Mouse (Mus musculus): ENCODE measurements at regions not wholly inside any gene's neighbourhood (a gene's known extent, or its start where the extent isn't known, plus 50 kb on each side); places are given as distances from the start of the nearest gene placed in this dataset.

DNA sequence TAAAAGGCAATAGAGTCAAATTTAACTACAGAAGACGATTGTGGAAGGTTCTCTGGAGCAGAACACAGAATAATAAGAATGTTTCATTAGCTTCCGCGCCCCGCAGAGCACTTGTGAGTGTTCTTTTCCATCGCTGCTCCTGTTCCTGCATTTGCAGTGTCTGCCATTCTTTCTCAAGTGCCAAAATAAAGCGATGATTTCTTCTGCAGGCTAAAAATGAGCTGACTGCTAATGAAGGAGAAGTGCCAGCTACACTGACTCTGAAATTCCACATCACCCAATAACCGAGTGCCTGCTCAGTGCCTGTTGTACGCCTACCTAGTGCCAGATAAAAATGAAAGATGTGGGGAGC lies 165.0 kb downstream of the Usp46 start:
- no peak for DNase-seq (ENCODE audit: low spot score)
- Histone ChIP-seq H3K4me2 (replicated peaks; ENCODE audit: low read depth) (no peak overlapping the region), H3K36me3 (ENCODE audit: control insufficient read depth, insufficient read depth, low read length) (no peaks in the 10 kb centered on the region), H3K27me3 (ENCODE audit: control insufficient read depth, insufficient read depth, low read length) (no peaks in the 10 kb centered on the region), H3K4me1 (replicated peaks; ENCODE audit: control insufficient read depth, insufficient read depth) (no peaks in the 10 kb centered on the region), H3K27ac (replicated peaks) (no peak overlapping the region), H3K4me3 (ENCODE audit: low read depth, low read length) (no peak overlapping the region), H3K9ac (ENCODE audit: low read length) (no peak overlapping the region), H3K9me3 (ENCODE audit: control insufficient read depth, low read length) (no peaks in the 10 kb centered on the region)
- ATAC-seq (ENCODE audit: low FRiP score, low TSS enrichment): no peak
- WGBS: 52% methylated on average over 8 of the region's 8 CpGs
- no peak for TF ChIP-seq CTCF (IDR thresholded peaks at IDR 0.05; ENCODE audit: low read depth)
- TF ChIP-seq EP300 (optimal IDR thresholded peaks at IDR 0.05): no peak

GRCm38 (mm10) chr5:73904146-73904811 lies 164.0 kb downstream of the Usp46 start:
- 83% methylated on average over 8 of the region's 8 CpGs for WGBS
- DNase-seq (ENCODE audit: low spot score): no peak
- no peaks in the 10 kb centered on the region for H3K9me3 ChIP-seq (ENCODE audit: control insufficient read depth, low read length)
- H3K9ac ChIP-seq (ENCODE audit: low read length): no peak overlapping the region
- TF ChIP-seq EP300 (optimal IDR thresholded peaks at IDR 0.05): no peak
- no peak for TF ChIP-seq CTCF (IDR thresholded peaks at IDR 0.05; ENCODE audit: low read depth)
- no peaks in the 10 kb centered on the region for H3K4me1 ChIP-seq (replicated peaks; ENCODE audit: control insufficient read depth, insufficient read depth)
- H3K27me3 ChIP-seq (ENCODE audit: control insufficient read depth, insufficient read depth, low read length): no peaks in the 10 kb centered on the region
- H3K4me3 ChIP-seq (ENCODE audit: low read depth, low read length): no peak overlapping the region
- H3K4me2 ChIP-seq (replicated peaks; ENCODE audit: low read depth): no peak overlapping the region
- ATAC-seq (ENCODE audit: low FRiP score, low TSS enrichment): no peak
- no peaks in the 10 kb centered on the region for H3K36me3 ChIP-seq (ENCODE audit: control insufficient read depth, insufficient read depth, low read length)
- H3K27ac ChIP-seq (replicated peaks): no peak overlapping the region

DNA sequence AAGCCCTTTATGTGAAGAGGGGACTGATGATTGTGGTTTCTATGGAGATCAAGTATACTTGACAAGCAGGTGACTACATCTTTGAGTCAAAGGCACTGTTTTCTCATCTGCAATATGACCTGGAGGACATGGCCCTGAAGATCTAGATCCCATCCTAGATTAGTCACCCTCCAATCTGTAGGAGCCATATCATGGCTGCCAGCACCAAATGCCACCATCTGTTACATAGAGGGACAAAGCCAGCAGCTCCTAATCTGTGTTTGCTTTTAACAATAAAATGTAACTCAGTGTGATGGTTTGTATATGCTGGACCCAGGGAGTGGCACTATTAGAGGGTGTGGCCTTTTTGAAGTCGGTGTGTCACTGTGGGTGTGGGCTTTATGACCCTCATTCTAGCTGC lies 156.1 kb downstream of the Usp46 start:
- ATAC-seq (ENCODE audit: low FRiP score, low TSS enrichment): no peak
- TF ChIP-seq CTCF (IDR thresholded peaks at IDR 0.05; ENCODE audit: low read depth) (no peak), EP300 (optimal IDR thresholded peaks at IDR 0.05) (no peak)
- WGBS: 45% methylated on average over 1 of the region's 1 CpGs

GRCm38 (mm10) chr5:73913116-73913515 lies 155.1 kb downstream of the Usp46 start:
- H3K36me3 ChIP-seq (ENCODE audit: control insufficient read depth, insufficient read depth, low read length): no peaks in the 10 kb centered on the region
- TF ChIP-seq EP300 (optimal IDR thresholded peaks at IDR 0.05) (no peak), CTCF (IDR thresholded peaks at IDR 0.05; ENCODE audit: low read depth) (no peak)
- no peak for DNase-seq (ENCODE audit: low spot score)
- no peak overlapping the region for H3K27ac ChIP-seq (replicated peaks)
- H3K4me2 ChIP-seq (replicated peaks; ENCODE audit: low read depth): no peak overlapping the region
- H3K9me3 ChIP-seq (ENCODE audit: control insufficient read depth, low read length): no peaks in the 10 kb centered on the region
- H3K27me3 ChIP-seq (ENCODE audit: control insufficient read depth, insufficient read depth, low read length): no peaks in the 10 kb centered on the region
- WGBS: 52% methylated on average over 6 of the region's 6 CpGs
- H3K4me3 ChIP-seq (ENCODE audit: low read depth, low read length): no peak overlapping the region
- H3K9ac ChIP-seq (ENCODE audit: low read length): no peak overlapping the region
- no peak for ATAC-seq (ENCODE audit: low FRiP score, low TSS enrichment)
- H3K4me1 ChIP-seq (replicated peaks; ENCODE audit: control insufficient read depth, insufficient read depth): no peaks in the 10 kb centered on the region

More for the DNA sequence above, 156.1 kb downstream of the Usp46 start:
- DNase-seq (ENCODE audit: low spot score): no peak
- H3K4me2 ChIP-seq (replicated peaks; ENCODE audit: low read depth): no peak overlapping the region
- no peaks in the 10 kb centered on the region for H3K27me3 ChIP-seq (ENCODE audit: control insufficient read depth, insufficient read depth, low read length)
- no peaks in the 10 kb centered on the region for H3K36me3 ChIP-seq (ENCODE audit: control insufficient read depth, insufficient read depth, low read length)
- H3K4me3 ChIP-seq (ENCODE audit: low read depth, low read length): no peak overlapping the region
- H3K4me1 ChIP-seq (replicated peaks; ENCODE audit: control insufficient read depth, insufficient read depth): no peaks in the 10 kb centered on the region
- H3K9ac ChIP-seq (ENCODE audit: low read length): no peak overlapping the region
- H3K27ac ChIP-seq (replicated peaks): no peak overlapping the region
- no peaks in the 10 kb centered on the region for H3K9me3 ChIP-seq (ENCODE audit: control insufficient read depth, low read length)

GRCm38 (mm10) chr5:73918011-73918410 lies 150.2 kb downstream of the Usp46 start:
- no peak overlapping the region for H3K4me2 ChIP-seq (replicated peaks; ENCODE audit: low read depth)
- no peak overlapping the region for H3K27ac ChIP-seq (replicated peaks)
- H3K9me3 ChIP-seq (ENCODE audit: control insufficient read depth, low read length): no peaks in the 10 kb centered on the region
- H3K27me3 ChIP-seq (ENCODE audit: control insufficient read depth, insufficient read depth, low read length): no peaks in the 10 kb centered on the region
- no peak for DNase-seq (ENCODE audit: low spot score)
- no peak for ATAC-seq (ENCODE audit: low FRiP score, low TSS enrichment)
- H3K4me1 ChIP-seq (replicated peaks; ENCODE audit: control insufficient read depth, insufficient read depth): no peaks in the 10 kb centered on the region
- H3K9ac ChIP-seq (ENCODE audit: low read length): no peak overlapping the region
- no peak overlapping the region for H3K4me3 ChIP-seq (ENCODE audit: low read depth, low read length)
- TF ChIP-seq CTCF (IDR thresholded peaks at IDR 0.05; ENCODE audit: low read depth): no peak
- TF ChIP-seq EP300 (optimal IDR thresholded peaks at IDR 0.05): no peak
- WGBS: 63% methylated on average over 2 of the region's 2 CpGs
- no peaks in the 10 kb centered on the region for H3K36me3 ChIP-seq (ENCODE audit: control insufficient read depth, insufficient read depth, low read length)

DNA sequence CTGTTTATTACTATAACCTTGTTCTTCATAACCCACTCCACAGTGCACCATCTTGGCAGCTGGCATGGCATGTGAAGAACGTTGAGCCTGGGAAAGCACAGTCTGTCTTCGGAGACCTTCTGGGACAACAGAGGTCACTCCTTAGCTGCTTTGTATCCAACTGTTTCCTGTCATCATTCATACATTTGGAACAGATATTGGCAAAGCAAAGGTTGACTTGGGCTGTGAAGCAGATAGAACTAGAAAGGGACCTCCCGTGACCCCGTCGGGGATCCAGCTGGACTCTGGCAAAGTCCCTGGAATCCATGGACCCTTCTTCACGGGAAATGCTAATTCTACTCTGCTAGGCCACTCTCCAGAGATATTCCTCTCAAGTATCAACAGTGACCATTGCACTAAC lies 148.3 kb downstream of the Usp46 start:
- H3K4me3 ChIP-seq (ENCODE audit: low read depth, low read length): no peak overlapping the region
- no peak overlapping the region for H3K9ac ChIP-seq (ENCODE audit: low read length)
- no peaks in the 10 kb centered on the region for H3K27me3 ChIP-seq (ENCODE audit: control insufficient read depth, insufficient read depth, low read length)
- H3K4me1 ChIP-seq (replicated peaks; ENCODE audit: control insufficient read depth, insufficient read depth): no peaks in the 10 kb centered on the region
- H3K9me3 ChIP-seq (ENCODE audit: control insufficient read depth, low read length): no peaks in the 10 kb centered on the region
- 80% methylated on average over 6 of the region's 6 CpGs for WGBS
- H3K36me3 ChIP-seq (ENCODE audit: control insufficient read depth, insufficient read depth, low read length): no peaks in the 10 kb centered on the region
- no peak for ATAC-seq (ENCODE audit: low FRiP score, low TSS enrichment)
- TF ChIP-seq EP300 (optimal IDR thresholded peaks at IDR 0.05) (no peak), CTCF (IDR thresholded peaks at IDR 0.05; ENCODE audit: low read depth) (no peak)
- no peak overlapping the region for H3K27ac ChIP-seq (replicated peaks)
- DNase-seq (ENCODE audit: low spot score): no peak
- no peak overlapping the region for H3K4me2 ChIP-seq (replicated peaks; ENCODE audit: low read depth)

All from stomach, postnatal 0 days (tissue).